Mouse (Mus musculus) layer of hippocampus, postnatal 25 days (tissue): ENCODE results near the gene Ss18l1. TPM values are rescaled to one million over a fixed set of nuclear protein-coding genes. Genes with fewer than 3 reads are reported as not detected.

Source experiments
- DNase-seq, 2 experiments: peaks; one replicate each; pipeline ENCODE4 v3.0.0; 2022; ENCODE audit warnings: mixed read lengths in 2 of 2, low spot score in 1 of 2; ENCODE audit errors: extremely low spot score in 1 of 2
- total RNA-seq, 2 experiments: library from RNA; stranded (reverse); gene quantifications; 2 replicates each; pipeline ENCODE4 v1.2.3; 2021

The Ss18l1 gene
- total RNA-seq, 2 experiments from 2014 or later: 37.7 to 43.3 TPM

GRCm38 (mm10) chr2:180033956-180034355, 8.4 kb upstream of the Ss18l1 start:
- DNase-seq: no peak

GRCm38 (mm10) chr2:180034753-180035152, 7.6 kb upstream of the Ss18l1 start:
- DNase-seq: no peak

GRCm38 (mm10) chr2:180040406-180040805, 1.9 kb upstream of the Ss18l1 start:
- no peak for DNase-seq

- peak; percentile 26 to 44 for DNase-seq
Observed at GRCm38 (mm10) chr2:180041577-180042255, 593 bp upstream of the Ss18l1 start.

GRCm38 (mm10) chr2:180042858-180043515, 678 bp downstream of the Ss18l1 start:
- DNase-seq: peak; percentile 47 to 72

GRCm38 (mm10) chr2:180045283-180045682, 3.0 kb downstream of the Ss18l1 start:
- no peak for DNase-seq

- DNase-seq: no peak
Observed at GRCm38 (mm10) chr2:180047580-180047979, 5.3 kb downstream of the Ss18l1 start.

- peak; percentile 30 to 44 for DNase-seq
Observed at GRCm38 (mm10) chr2:180047980-180048635, 5.8 kb downstream of the Ss18l1 start.

GRCm38 (mm10) chr2:180050986-180051385, 8.7 kb downstream of the Ss18l1 start:
- DNase-seq: peak; percentile 76 to 94

- peak in 1 of 2 experiments; percentile 23 for DNase-seq
Observed at GRCm38 (mm10) chr2:180051986-180052733, 9.9 kb downstream of the Ss18l1 start.

GRCm38 (mm10) chr2:180053001-180053400, 10.7 kb downstream of the Ss18l1 start:
- DNase-seq: no peak

GRCm38 (mm10) chr2:180063338-180064131, 21.2 kb downstream of the Ss18l1 start:
- no peak for DNase-seq

- DNase-seq: no peak
Observed at GRCm38 (mm10) chr2:180069770-180070480, 27.6 kb downstream of the Ss18l1 start.

GRCm38 (mm10) chr2:180070481-180071453, 28.5 kb downstream of the Ss18l1 start, which contains the start of gene Mtg2:
Gene Mtg2, plus strand, starts transcription at chr2:180070588.
- DNase-seq: peak; percentile 94 to 98

GRCm38 (mm10) chr2:180071671-180072070, 29.4 kb downstream of the Ss18l1 start:
- no peak for DNase-seq

- no peak for DNase-seq
Observed at GRCm38 (mm10) chr2:180072886-180073285, 30.6 kb downstream of the Ss18l1 start.

- DNase-seq: no peak
Observed at GRCm38 (mm10) chr2:180077622-180078021, 35.3 kb downstream of the Ss18l1 start.

- DNase-seq: no peak
Observed at GRCm38 (mm10) chr2:180080680-180081079, 38.4 kb downstream of the Ss18l1 start.
